Mouse (Mus musculus): ENCODE results near the gene Lzts3. TPM values are rescaled to one million over a fixed set of nuclear protein-coding genes. Genes with fewer than 3 reads are reported as not detected.

The Lzts3 gene
- total RNA-seq, 4 experiments from 2014 or later = 1.8 to 3.0 (median 2.4) TPM

GRCm38 (mm10) chr2:130635847-130636246 lies 6.8 kb downstream of the Lzts3 start:
- no peak for DNase-seq (ENCODE audit: low spot score in 2 of 2)

DNA sequence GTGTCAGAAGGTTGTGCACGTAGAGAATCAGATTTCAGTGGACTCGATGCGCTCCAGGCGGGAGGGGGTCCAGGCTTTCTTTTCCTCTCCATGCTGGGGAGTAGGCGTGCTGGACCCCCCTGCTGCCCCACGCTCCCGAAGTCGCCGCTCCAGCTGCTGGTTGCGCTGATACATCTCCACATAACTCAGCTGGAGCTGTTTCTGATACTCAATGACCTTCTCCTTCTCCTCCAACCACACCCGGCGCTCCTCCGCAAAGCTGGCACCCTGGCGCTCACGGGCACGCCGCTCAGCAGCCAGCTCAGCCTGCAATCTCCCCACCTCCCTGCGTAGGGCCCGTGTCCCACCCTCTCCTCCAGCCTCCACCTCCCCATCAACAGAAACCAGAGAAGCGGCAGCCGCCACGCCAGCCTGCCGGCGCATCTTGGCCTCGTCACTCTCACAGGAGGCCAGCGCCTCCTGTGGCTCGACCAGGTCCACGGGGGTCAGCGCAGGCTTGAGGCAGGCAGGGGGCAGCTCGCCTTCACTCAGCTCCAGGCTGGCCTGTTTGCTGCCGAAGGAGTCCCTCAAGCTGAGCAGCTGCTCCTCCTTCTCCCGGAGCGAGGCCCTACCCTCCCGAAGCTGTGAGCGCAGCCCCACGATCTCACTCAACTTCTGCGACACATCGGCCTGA lies 7.7 kb downstream of the Lzts3 start:
- no peak for DNase-seq (ENCODE audit: low spot score in 2 of 2)

DNA sequence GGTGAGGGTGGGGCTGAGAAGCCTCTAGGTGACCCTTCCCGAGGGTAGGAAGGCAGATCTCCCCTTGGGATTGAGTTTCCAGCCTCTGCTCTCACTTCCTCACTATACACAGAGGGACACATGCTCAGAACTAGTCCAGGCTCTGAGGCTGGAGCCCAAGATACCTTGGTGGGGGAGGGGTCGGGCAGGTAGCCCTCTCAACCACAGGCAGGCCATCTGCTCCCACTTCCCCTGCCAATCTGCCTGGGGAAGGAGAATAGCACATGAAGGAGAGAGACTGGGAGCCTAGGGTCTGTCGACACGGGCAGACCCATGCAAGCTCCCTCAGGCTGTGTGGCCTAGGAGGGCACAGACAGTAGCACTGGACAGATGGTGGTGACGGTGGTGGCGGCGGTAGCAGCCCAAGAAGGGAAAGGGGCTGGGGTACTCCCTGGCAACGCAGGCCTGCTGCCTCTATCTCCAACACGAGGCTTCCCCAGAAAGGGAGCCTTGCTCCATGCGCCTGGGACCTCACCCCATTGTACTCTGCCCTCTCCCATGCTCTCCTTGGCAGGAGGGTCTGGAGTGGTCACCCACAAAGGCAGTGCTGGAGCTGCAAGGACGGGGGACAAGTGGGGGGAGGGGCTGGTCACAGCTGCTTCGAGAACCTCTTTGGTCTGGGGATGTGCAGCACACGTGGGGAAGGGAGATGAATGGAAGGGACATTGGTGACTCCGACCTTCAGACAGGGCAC lies 8.4 kb downstream of the Lzts3 start:
- no peak for DNase-seq (ENCODE audit: low spot score in 2 of 2)

- no peak for DNase-seq (ENCODE audit: low spot score in 2 of 2)
Observed at GRCm38 (mm10) chr2:130632887-130633675, 9.5 kb downstream of the Lzts3 start.

DNA sequence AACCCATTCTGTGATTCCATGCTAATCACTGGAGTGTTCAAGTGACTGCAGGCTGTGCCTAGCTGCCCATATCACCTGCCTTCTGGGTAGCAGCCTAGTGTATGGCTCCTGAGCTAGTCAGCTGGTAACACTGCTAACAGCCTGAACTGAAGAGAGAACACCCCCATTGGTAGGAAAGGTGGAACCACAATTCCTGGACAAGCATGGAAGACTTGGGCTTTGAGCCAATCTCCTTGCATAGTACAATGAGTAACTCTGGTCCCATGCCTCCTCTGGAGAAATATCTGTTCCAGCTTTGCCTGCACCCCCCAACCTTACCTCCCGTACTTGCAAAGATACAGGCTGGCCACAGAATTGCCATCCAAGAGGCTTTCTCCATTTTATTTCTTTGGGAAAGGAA lies 10.2 kb downstream of the Lzts3 start:
- DNase-seq (ENCODE audit: low spot score in 2 of 2) = no peak

DNA sequence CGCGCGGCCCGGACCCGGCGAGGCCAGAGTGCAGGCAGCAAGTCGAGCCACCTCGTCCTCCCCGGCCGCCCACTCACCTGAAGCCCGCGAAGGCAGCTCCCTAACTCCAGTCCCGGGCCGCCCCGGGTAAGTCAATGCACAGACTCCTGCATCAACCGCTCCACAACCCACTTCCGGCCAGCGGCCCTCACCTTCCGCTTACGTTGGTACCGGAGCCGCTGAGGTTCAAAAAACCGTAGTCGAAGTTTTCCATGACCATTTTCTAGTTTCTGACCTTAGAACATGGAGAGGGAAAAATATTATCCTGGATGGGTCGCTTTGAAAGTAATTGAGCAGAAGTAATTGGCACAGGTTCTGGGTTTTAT lies 12.8 kb downstream of the Lzts3 start, which contains the start of the genes Fastkd5 and Ubox5:
Fastkd5 (minus strand) TSS at position 189 of the 365 bp plus-strand sequence.
Ubox5 (minus strand) TSS at position 200 of the 365 bp plus-strand sequence.
- DNase-seq (ENCODE audit: low spot score in 2 of 2) = peak; percentile 83

GRCm38 (mm10) chr2:130629080-130629838 lies 13.3 kb downstream of the Lzts3 start:
- no peak for DNase-seq (ENCODE audit: low spot score in 2 of 2)

DNA sequence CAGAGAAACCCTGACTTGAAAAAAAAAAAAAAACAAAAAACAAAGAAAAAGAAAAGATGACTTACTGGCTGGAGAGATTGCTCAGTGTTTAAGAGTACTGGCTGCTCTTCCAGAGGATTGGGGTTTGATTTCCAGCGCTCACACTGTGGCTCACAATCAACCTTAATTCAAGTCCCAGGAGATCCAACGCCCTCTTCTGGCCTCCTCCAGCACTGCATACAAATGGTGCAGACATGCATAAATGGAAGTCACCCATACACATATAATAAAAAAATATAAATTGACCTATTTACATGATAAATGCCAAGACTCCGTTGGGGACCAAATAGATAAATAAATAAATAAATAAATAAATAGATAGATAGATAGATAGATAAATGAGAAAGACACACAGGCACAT lies 14.2 kb downstream of the Lzts3 start:
- no peak for DNase-seq (ENCODE audit: low spot score in 2 of 2)

GRCm38 (mm10) chr2:130618972-130619371 lies 23.6 kb downstream of the Lzts3 start:
- no peak for DNase-seq (ENCODE audit: low spot score in 2 of 2)

DNA sequence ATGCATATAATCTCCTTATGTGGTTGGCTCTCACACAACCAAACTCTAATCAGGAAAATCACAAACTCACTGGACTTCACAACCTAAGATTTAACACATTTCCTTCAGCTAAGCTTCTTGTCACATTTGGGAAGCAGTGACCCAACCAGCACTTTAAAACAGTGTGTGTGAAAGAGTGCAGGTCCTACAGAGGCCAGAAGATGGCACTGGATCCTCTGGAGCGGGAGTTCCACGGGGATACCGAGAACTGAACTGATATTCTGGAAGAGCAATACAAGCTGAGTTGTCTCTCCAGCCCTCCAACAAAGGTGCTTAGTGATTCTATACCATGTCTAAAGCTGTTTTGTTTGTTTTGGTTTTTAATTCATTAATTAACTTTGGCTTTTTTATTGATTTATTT lies 29.5 kb downstream of the Lzts3 start:
- no peak for DNase-seq (ENCODE audit: low spot score in 2 of 2)

DNA sequence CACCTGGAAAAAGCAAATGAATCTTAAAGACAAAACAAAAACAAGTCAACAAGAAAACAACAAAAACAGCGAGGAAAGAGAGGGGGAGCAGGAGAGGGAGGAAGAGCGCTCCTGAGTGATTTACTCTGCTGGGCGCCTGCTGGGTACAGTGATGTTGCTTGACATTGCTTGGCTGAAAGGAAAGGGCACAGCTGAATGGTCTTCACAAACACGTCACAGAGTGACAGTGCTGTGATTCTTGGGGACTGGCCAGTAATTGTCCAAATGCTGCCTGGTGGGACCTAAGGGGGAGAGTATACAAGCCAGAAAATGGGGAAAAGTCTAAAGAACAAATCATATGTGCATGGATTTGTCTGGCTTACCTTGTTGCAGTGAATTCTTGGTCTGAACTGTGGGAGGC lies 40.4 kb downstream of the Lzts3 start:
- no peak for DNase-seq (ENCODE audit: low spot score in 2 of 2)

DNA sequence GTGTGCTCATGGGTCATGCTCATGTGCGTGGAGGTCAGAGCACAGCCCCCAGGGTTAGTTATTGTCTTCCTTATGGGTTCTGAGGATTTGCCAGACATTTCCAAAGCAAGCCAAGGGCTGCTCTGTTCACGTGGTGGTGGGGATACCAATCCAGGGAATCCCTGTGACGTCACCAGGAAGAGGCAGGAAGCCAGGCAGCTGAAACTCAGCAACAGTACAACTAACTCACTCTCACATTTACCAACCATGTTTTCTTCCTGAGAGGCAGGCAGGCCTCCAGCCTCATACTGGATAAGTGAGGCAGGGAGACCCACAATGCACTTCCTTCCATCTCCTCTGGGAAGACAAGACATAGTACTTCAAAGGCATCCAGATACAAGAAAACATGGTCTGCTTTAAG lies 44.2 kb downstream of the Lzts3 start:
- no peak for DNase-seq (ENCODE audit: low spot score in 2 of 2)

DNA sequence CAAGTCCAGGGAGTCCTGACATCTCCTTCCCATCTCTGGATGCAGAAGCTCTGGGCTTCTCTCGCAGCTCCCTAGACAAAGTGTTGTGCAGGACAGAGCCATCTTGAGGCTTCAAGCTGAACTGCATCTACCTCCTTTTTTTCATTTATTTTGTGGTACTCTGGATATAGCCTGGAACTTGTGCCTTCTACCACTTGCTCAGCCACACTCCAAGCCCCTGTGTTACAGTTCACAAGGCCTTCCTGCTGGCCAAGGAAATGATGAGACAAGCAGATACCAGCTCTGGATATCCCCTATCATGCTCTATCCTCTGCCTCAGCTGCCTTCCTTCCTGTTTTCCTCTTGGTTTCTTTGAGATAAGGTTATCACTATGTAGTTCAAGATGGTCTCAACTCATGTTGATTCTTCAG lies 45.0 kb downstream of the Lzts3 start:
- DNase-seq (ENCODE audit: low spot score in 2 of 2) = no peak

DNA sequence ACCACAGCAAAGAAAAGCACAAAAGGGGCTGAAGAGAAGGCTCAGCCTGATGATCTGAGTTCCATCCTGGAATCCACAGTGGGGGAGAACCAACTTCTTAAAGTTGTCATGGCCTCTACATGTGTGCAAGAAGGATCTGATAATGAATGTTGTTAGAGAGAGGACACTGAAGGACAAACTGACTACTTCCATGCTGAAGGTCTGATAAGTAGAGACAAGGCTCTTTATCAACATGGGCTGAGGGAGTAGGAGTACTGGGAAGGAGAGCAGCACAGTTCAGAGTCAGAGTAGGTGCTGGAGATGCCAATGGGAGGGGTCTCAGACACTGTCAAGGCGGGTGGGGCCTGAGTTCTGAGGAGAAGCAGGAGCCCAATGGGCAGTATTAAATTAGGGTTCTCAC lies 47.0 kb downstream of the Lzts3 start:
- no peak for DNase-seq (ENCODE audit: low spot score in 2 of 2)

DNA sequence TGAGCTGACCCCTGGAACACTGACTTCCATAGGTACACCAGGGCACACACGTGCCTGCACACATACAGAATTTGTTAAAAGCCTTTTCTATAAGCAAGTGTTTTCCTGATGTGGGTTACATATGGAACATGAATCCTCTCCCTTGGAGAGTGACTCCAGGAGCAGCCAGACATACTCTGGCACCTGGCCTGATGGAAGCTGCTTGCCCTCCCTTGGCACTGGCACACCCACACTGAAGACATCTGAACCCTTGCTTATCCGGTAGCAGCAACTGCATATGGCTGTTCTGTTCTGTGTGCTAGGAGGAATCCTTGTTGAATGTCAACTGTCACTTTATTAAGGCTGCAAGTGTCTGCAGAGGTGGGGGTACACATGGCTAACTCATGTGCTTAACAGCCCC lies 51.6 kb downstream of the Lzts3 start:
- DNase-seq (ENCODE audit: low spot score in 2 of 2) = peak in 1 of 2 experiments; percentile 44

DNA sequence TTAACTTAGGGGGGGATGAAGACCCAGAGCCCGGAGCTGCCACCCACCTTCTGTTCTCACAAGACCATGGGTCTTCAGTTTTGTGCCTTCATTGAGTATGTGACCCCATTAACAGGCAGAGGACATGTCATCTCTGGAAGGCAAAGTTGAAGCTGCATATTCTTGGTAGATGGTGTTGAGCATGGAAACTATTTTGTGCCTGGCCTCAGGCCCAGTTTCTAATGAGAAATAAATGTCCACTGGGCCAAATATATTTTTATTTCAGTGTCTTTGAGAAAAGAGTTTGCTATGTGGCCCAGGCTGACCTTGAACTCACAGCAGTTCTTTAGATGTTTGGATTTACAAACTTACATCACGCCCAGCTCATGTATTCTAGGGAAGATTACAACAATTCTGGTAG lies 52.8 kb downstream of the Lzts3 start:
- DNase-seq (ENCODE audit: low spot score in 2 of 2) = no peak

- no peak for DNase-seq (ENCODE audit: low spot score in 2 of 2)
Observed at GRCm38 (mm10) chr2:130589157-130589556, 53.4 kb downstream of the Lzts3 start.

DNA sequence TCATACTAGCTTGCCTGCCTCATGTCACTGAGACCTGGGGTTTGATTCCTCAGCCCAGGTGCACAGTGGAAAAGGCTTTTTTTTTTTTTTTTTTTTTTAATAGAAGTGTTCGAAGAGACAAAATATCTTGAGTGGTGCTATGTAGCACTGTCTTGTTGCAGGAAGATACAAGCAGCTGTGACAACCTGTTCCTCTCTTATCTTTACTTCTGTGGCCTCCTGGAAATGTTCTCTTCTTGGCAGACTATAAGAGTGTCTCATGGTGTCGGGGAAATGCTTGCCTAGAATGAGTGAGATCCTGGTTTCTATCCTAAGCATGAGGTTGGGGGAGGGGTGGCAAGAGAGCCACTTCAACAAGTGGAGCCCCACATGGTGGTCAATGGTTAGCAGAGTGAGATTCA lies 54.2 kb downstream of the Lzts3 start:
- DNase-seq (ENCODE audit: low spot score in 2 of 2) = no peak

- no peak for DNase-seq (ENCODE audit: low spot score in 2 of 2)
Observed at GRCm38 (mm10) chr2:130586016-130586415, 56.6 kb downstream of the Lzts3 start.

GRCm38 (mm10) chr2:130583902-130584560 lies 58.6 kb downstream of the Lzts3 start:
- no peak for DNase-seq (ENCODE audit: low spot score in 2 of 2)
